Mouse (Mus musculus): ENCODE results near the gene Cdhr2.

Cdhr2 gene

GRCm38 (mm10) chr13:54701243-54701642 is at the start of gene Cdhr2:
Gene Cdhr2, plus strand, starts transcription at chr13:54701461.
- DNase-seq (ENCODE audit: low spot score in 2 of 2), result no peak

DNA sequence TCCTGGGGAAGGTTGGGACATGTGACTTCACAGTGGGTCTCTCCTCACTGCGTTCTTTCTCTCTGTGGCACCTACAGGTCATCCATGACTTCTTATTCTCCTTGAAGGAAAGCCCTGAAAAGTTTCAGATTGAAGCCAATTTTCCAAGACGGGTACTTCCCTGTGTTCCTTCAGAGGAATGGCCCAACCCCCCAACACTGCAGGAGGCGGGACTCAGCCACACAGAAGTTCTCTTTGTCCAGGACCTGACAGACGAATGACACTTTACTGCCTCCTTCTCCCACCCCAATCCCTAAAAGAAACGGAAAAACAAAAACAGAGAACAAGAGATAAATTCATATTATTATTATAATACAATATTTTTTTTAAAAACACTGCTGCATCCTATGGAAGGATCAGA is 40.4 kb upstream of the Cdhr2 start:
- no peak for DNase-seq (ENCODE audit: low spot score in 2 of 2)

DNA sequence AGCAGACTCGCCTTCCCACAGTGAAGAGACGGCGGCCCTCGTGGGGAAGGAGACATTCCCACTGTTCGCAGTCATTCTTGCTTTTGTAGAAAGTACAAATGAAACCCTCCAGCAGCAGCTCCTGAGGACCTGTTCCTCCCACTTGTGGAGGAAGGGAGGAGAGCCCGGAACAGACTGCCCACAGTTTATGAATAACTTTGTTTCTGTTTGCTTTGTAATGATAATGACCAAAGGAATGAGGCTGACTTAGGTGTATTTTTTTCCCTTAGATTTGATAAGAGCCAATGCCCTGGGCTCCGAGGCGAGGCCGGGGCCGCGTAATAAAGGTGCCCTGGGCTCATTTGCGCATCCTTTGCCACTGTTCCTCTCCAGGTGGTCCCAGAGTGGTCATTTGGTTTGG is 39.9 kb upstream of the Cdhr2 start:
- no peak for DNase-seq (ENCODE audit: low spot score in 2 of 2)

- DNase-seq (ENCODE audit: low spot score in 2 of 2), result no peak
Measured at GRCm38 (mm10) chr13:54663999-54664398, 37.3 kb upstream of the Cdhr2 start.

- DNase-seq (ENCODE audit: low spot score in 2 of 2), result no peak
Measured at GRCm38 (mm10) chr13:54664509-54664908, 36.8 kb upstream of the Cdhr2 start.

DNA sequence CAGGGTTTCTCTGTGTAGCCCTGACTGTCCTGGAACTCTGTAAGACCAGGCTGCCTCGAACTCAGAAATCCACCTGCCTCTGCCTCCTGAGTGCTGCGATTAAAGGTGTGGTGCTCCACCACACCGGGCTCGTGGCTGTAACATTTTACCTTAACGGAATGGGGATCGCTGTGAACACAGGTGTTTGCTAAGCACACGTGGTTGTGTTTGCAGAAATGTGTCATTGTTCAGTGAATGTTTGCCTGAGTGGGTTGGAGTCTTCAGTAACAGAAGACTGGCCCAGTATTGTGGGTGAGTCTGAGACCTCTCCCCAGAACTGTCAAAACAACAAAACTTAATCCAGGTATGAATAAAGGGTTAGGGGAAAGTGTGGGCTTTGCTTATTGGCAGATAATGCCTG is 36.2 kb upstream of the Cdhr2 start:
- no peak for DNase-seq (ENCODE audit: low spot score in 2 of 2)

DNA sequence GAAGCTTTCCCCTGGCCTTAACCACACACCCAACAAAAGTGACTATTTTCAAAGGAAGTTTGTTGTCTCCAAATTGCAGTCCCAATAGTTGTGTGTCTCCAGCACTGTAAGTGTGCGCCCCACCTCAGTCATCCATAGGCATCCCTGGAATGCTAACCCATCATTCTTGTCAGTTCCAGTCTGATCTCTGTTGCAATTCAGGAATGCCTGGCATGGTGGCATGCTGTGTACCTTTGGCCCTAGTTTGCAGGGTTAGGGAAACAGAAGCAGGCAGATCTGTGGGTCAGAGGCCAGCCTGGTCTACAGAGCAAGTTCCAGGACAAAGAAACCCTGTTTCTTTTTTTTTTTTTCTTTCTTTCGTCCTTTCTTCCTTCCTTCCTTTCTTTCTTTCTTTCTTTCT is 30.8 kb upstream of the Cdhr2 start:
- no peak for DNase-seq (ENCODE audit: low spot score in 2 of 2)

- DNase-seq (ENCODE audit: low spot score in 2 of 2), result no peak
Measured at GRCm38 (mm10) chr13:54675895-54676590, 25.2 kb upstream of the Cdhr2 start.

- no peak for DNase-seq (ENCODE audit: low spot score in 2 of 2)
Measured at GRCm38 (mm10) chr13:54678263-54678662, 23.0 kb upstream of the Cdhr2 start.

GRCm38 (mm10) chr13:54680184-54680853 is 20.9 kb upstream of the Cdhr2 start:
- DNase-seq (ENCODE audit: low spot score in 2 of 2), result no peak

DNA sequence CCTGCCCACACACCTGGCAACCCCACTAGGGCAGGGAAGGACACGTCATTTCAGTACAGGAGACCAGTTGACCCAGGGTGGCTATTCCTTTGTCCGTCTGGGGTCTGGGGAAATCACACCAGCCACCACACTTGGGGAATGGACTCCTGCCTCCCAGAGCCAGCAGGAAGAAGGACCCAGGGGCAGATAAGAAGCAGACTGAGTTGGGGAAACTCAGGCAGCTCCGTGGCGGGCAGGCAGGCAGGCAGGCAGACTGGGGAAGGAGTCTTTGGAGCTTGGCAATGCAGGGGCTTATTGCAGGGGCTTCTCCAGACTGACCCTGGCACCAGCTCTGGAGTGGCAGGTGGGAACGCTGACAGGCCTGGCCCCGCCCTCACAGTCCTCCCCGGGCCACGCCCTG is 20.0 kb upstream of the Cdhr2 start:
- DNase-seq (ENCODE audit: low spot score in 2 of 2), result no peak

GRCm38 (mm10) chr13:54683301-54683700 is 18.0 kb upstream of the Cdhr2 start:
- no peak for DNase-seq (ENCODE audit: low spot score in 2 of 2)

- DNase-seq (ENCODE audit: low spot score in 2 of 2), result no peak
Measured at GRCm38 (mm10) chr13:54684140-54684896, 16.9 kb upstream of the Cdhr2 start.

- DNase-seq (ENCODE audit: low spot score in 2 of 2), result peak in 1 of 2 experiments; percentile 41
Measured at GRCm38 (mm10) chr13:54685174-54685573, 16.1 kb upstream of the Cdhr2 start.

GRCm38 (mm10) chr13:54686139-54687053 is 14.9 kb upstream of the Cdhr2 start:
- DNase-seq (ENCODE audit: low spot score in 2 of 2), result no peak

DNA sequence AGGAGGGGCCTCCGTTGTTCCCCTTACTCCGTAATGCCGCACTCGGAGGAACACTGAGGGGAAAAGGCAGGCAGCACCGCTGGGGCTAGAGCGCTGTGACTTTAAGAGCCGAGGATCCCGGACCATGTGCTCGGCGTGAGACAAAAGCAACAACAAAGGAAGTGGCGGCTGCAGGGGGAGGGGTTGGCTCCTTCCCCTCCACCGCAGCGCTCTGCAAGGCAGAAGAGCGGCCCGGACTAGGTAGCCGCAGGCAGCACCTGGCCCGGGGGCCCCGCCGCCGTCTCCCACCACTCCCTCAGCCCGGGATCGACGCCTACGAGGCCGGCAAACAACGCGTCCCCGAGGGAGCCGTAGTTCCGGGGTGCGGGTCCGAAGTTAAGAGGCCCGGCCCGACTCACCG is 14.2 kb upstream of the Cdhr2 start:
- DNase-seq (ENCODE audit: low spot score in 2 of 2), result peak in 1 of 2 experiments; percentile 70

GRCm38 (mm10) chr13:54687575-54688424 is 13.5 kb upstream of the Cdhr2 start:
- DNase-seq (ENCODE audit: low spot score in 2 of 2), result peak; percentile 95 to 99

DNA sequence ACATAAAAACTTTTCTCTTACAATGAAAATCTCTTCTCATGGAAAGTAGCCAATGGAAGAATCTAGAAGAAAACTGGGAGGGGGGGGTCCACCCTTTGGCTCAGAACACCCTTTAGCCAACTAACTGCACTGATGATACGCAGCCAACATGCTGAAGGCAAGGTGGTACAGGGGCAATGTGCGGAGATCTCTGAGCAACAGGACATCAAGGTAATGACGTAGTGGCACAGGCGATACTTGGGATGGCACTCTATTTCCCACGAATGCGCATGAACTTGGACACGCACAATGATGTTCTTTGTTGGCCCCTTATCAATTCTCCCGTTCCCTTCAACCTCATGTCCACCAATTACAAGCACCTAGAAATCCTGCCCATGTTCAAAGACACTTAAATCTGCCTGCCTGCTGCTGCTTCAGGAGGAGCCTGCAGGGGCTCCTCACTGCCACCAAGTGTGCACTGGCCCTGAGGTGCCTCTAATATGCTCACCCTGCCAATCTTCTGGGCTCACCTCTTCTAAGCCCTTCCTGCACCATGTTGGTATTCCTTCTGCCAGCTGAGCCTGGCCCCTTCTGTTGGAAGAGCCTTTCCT is 11.0 kb upstream of the Cdhr2 start:
- no peak for DNase-seq (ENCODE audit: low spot score in 2 of 2)

GRCm38 (mm10) chr13:54691737-54692136 is 9.5 kb upstream of the Cdhr2 start:
- no peak for DNase-seq (ENCODE audit: low spot score in 2 of 2)

All from cerebellum, postnatal 4 days (tissue).